Mouse (Mus musculus) B cell, adult (primary cell): ENCODE measurements around the gene Olfr120. TPM values are rescaled to one million over a fixed set of nuclear protein-coding genes. Genes with fewer than 3 reads are reported as not detected.

ENCODE experiments used
- total RNA-seq: library from RNA; stranded (reverse); gene quantifications from 4 replicates; pipeline ENCODE4 v1.2.4, GENCODE M21; 2023; ENCODE audit not compliant: inconsistent age

The Olfr120 gene
- total RNA-seq = not detected in 4 replicates

GRCm38 (mm10) chr17:37721508-37721907 lies at the start of gene Olfr120:
Gene Olfr120, plus strand, starts transcription at chr17:37721808.

GRCm38 (mm10) chr17:37696264-37696663 lies 25.3 kb upstream of the Olfr120 start, which contains the start of gene Olfr119:
Gene Olfr119, plus strand, starts transcription at chr17:37696564.

GRCm38 (mm10) chr17:37768307-37768706 lies 46.7 kb downstream of the Olfr120 start, which contains the start of gene Olfr122:
Gene Olfr122, plus strand, starts transcription at chr17:37768607.

Other genes with a start within 250 kb of the Olfr120 start
- not detected in 4 replicates for gene H2-M2, start 238.3 kb upstream of the Olfr120 start, total RNA-seq
- gene Olfr110, start 229.3 kb upstream of the Olfr120 start, total RNA-seq = not detected in 4 replicates
- not detected in 4 replicates for gene Olfr111, start 213.8 kb upstream of the Olfr120 start, total RNA-seq
- gene Olfr112, start 152.4 kb upstream of the Olfr120 start, total RNA-seq = not detected in 4 replicates
- gene Olfr113, start 144.1 kb upstream of the Olfr120 start, total RNA-seq = not detected in 4 replicates
- not detected in 4 replicates for gene Olfr114, start 129.1 kb upstream of the Olfr120 start, total RNA-seq
- not detected in 4 replicates for gene Olfr115, start 94.7 kb upstream of the Olfr120 start, total RNA-seq
- not detected in 4 replicates for gene Olfr116, start 94.6 kb upstream of the Olfr120 start, total RNA-seq
- not detected in 4 replicates for gene Olfr117, start 58.0 kb upstream of the Olfr120 start, total RNA-seq
- not detected in 4 replicates for gene Olfr118, start 54.8 kb upstream of the Olfr120 start, total RNA-seq
- not detected in 4 replicates for gene Olfr119, start 25.2 kb upstream of the Olfr120 start, total RNA-seq
- gene Olfr121, start 27.0 kb downstream of the Olfr120 start, total RNA-seq = not detected in 4 replicates
- gene Olfr122, start 46.8 kb downstream of the Olfr120 start, total RNA-seq = not detected in 4 replicates
- not detected in 4 replicates for gene Olfr123, start 71.7 kb downstream of the Olfr120 start, total RNA-seq
- gene Olfr124, start 78.1 kb downstream of the Olfr120 start, total RNA-seq = not detected in 4 replicates
- not detected in 4 replicates for gene Olfr125, start 111.1 kb downstream of the Olfr120 start, total RNA-seq
- gene Olfr126, start 125.7 kb downstream of the Olfr120 start, total RNA-seq = not detected in 4 replicates
- gene Olfr127, start 178.6 kb downstream of the Olfr120 start, total RNA-seq = not detected in 4 replicates
- not detected in 4 replicates for gene Olfr128, start 198.7 kb downstream of the Olfr120 start, total RNA-seq
- gene Olfr761, start 231.3 kb downstream of the Olfr120 start, total RNA-seq = not detected in 4 replicates